Comparison of ENCODE assay signal across 17 mouse cellular contexts in genomic region chr15:61229579-61229978, GRCm38 (mm10).
A peak's percentile ranks its signal among the peaks of the same experiment; 100 is the strongest.
DNase-seq lines count a peak whose midpoint lies in the region; ATAC-seq and TF ChIP-seq lines count a peak whose summit lies in the region.
"Had no signal": no experiment of that assay in that cellular context is flagged by ENCODE, and none has a peak within 500 bp of the region (broad histone marks: within the 10 kb centered on the region; RNA-seq: fewer than 3 reads in every experiment).

No protein-coding gene starts in this region.

- ATAC-seq in heart, embryonic 13.5 days (ENCODE audit: extremely low read depth, insufficient number of reproducible peaks, low FRiP score, low TSS enrichment), result no peak
- no peak for ATAC-seq in kidney, postnatal 0 days (replicated peaks; ENCODE audit: low FRiP score, low read depth)
- ATAC-seq in kidney, embryonic 14.5 days (ENCODE audit: low FRiP score, low TSS enrichment), result no peak
- no peak for ATAC-seq in midbrain, embryonic 11.5 days (ENCODE audit: low FRiP score)
- no peak for ATAC-seq in midbrain, embryonic 16.5 days
- ATAC-seq: CD4-positive, CD25-positive, alpha-beta regulatory T cell, adult 4 months; forebrain, postnatal 0 days had no signal

- H3K4me1 ChIP-seq in heart, embryonic 13.5 days, result peaks cover 12% of the 10 kb centered on the region
- H3K4me1 ChIP-seq in kidney, postnatal 0 days (replicated peaks; ENCODE audit: insufficient read depth, low read length), result no peaks in the 10 kb centered on the region
- no peaks in the 10 kb centered on the region for H3K4me1 ChIP-seq in kidney, embryonic 14.5 days (ENCODE audit: control insufficient read depth, insufficient read depth, low read length)
- no peaks in the 10 kb centered on the region for H3K4me1 ChIP-seq in midbrain, embryonic 11.5 days (ENCODE audit: control insufficient read depth, insufficient read depth, low read length)
- no peaks in the 10 kb centered on the region for H3K4me1 ChIP-seq in midbrain, embryonic 16.5 days (ENCODE audit: control insufficient read depth, insufficient read depth, low read length)
- H3K4me1 ChIP-seq: forebrain, embryonic 10.5 days; megakaryocyte, embryonic 14.5 days had no signal

- no peak overlapping the region for H3K4me2 ChIP-seq in heart, embryonic 13.5 days
- H3K4me2 ChIP-seq in kidney, postnatal 0 days (ENCODE audit: low read length), result no peak overlapping the region
- no peak overlapping the region for H3K4me2 ChIP-seq in kidney, embryonic 14.5 days (replicated peaks; ENCODE audit: low read depth, low read length)
- no peak overlapping the region for H3K4me2 ChIP-seq in midbrain, embryonic 11.5 days
- no peak overlapping the region for H3K4me2 ChIP-seq in midbrain, embryonic 16.5 days (ENCODE audit: low read length)

- H3K27me3 ChIP-seq in heart, embryonic 13.5 days (replicated peaks), result no peaks in the 10 kb centered on the region
- no peaks in the 10 kb centered on the region for H3K27me3 ChIP-seq in kidney, postnatal 0 days (ENCODE audit: insufficient read depth, low read length)
- no peaks in the 10 kb centered on the region for H3K27me3 ChIP-seq in kidney, embryonic 14.5 days (ENCODE audit: control insufficient read depth, insufficient read depth, low read length)
- H3K27me3 ChIP-seq in midbrain, embryonic 11.5 days (ENCODE audit: control insufficient read depth, insufficient read depth, low read length), result no peaks in the 10 kb centered on the region
- no peaks in the 10 kb centered on the region for H3K27me3 ChIP-seq in midbrain, embryonic 16.5 days (ENCODE audit: control insufficient read depth, insufficient read depth, low read depth, low read length)
- H3K27me3 ChIP-seq: megakaryocyte, embryonic 14.5 days had no signal

- no peaks in the 10 kb centered on the region for H3K9me3 ChIP-seq in heart, embryonic 13.5 days
- H3K9me3 ChIP-seq in kidney, postnatal 0 days (replicated peaks; ENCODE audit: low read length), result no peaks in the 10 kb centered on the region
- no peaks in the 10 kb centered on the region for H3K9me3 ChIP-seq in kidney, embryonic 14.5 days (ENCODE audit: control insufficient read depth, low read length)
- H3K9me3 ChIP-seq in midbrain, embryonic 11.5 days (ENCODE audit: control insufficient read depth, low read length), result no peaks in the 10 kb centered on the region
- no peaks in the 10 kb centered on the region for H3K9me3 ChIP-seq in midbrain, embryonic 16.5 days (replicated peaks; ENCODE audit: control insufficient read depth, low read length, poor library complexity, severe bottlenecking)
- H3K9me3 ChIP-seq: forebrain, embryonic 10.5 days; megakaryocyte, embryonic 14.5 days had no signal

- H3K9ac ChIP-seq in heart, embryonic 13.5 days, result no peak overlapping the region
- no peak overlapping the region for H3K9ac ChIP-seq in kidney, postnatal 0 days (ENCODE audit: low read depth, low read length)
- H3K9ac ChIP-seq in kidney, embryonic 14.5 days (ENCODE audit: low read depth, low read length), result no peak overlapping the region
- H3K9ac ChIP-seq in midbrain, embryonic 11.5 days (ENCODE audit: low read length), result no peak overlapping the region
- no peak overlapping the region for H3K9ac ChIP-seq in midbrain, embryonic 16.5 days (ENCODE audit: low read depth, low read length)
- H3K9ac ChIP-seq: forebrain, postnatal 0 days had no signal

- peak overlapping the region; percentile 55 for H3K27ac ChIP-seq in heart, embryonic 13.5 days (replicated peaks)
- H3K27ac ChIP-seq in kidney, postnatal 0 days, result no peak overlapping the region
- H3K27ac ChIP-seq in kidney, embryonic 14.5 days (ENCODE audit: low read depth, low read length), result no peak overlapping the region
- H3K27ac ChIP-seq in midbrain, embryonic 11.5 days (ENCODE audit: low read depth, low read length), result no peak overlapping the region
- H3K27ac ChIP-seq in midbrain, embryonic 16.5 days (ENCODE audit: low read length), result no peak overlapping the region
- H3K27ac ChIP-seq: forebrain, embryonic 10.5 days had no signal

- peak; percentile 4 for DNase-seq in adrenal gland, adult 2 months
- no peak for DNase-seq in adrenal gland, postnatal 4 days (ENCODE audit: low spot score in 2 of 2)
- DNase-seq in heart, adult 9 months (ENCODE audit: low spot score in 2 of 2), result no peak
- DNase-seq in kidney, postnatal 0 days (ENCODE audit: low spot score), result peak; percentile 56
- DNase-seq in midbrain, embryonic 11.5 days (ENCODE audit: low spot score, missing footprints), result peak; percentile 19
- DNase-seq: cerebellum, adult 8-10 months; forebrain, postnatal 0 days; gastrocnemius, postnatal 36 days; kidney, adult 11 months; kidney, postnatal 25 days; liver had no signal

- no peak for TF ChIP-seq CTCF in kidney, postnatal 0 days (IDR thresholded peaks at IDR 0.05; ENCODE audit: low read depth)

- no peak overlapping the region for H3K4me3 ChIP-seq in heart, embryonic 13.5 days
- no peak overlapping the region for H3K4me3 ChIP-seq in kidney, postnatal 0 days (replicated peaks; ENCODE audit: low read depth, low read length)
- H3K4me3 ChIP-seq in kidney, embryonic 14.5 days (ENCODE audit: low read length), result no peak overlapping the region
- no peak overlapping the region for H3K4me3 ChIP-seq in midbrain, embryonic 11.5 days (ENCODE audit: low read depth, low read length)
- no peak overlapping the region for H3K4me3 ChIP-seq in midbrain, embryonic 16.5 days (ENCODE audit: low read depth, low read length)
- H3K4me3 ChIP-seq: forebrain, embryonic 10.5 days; megakaryocyte, embryonic 14.5 days had no signal

- 42% methylated on average over 3 of the region's 3 CpGs for WGBS in heart, embryonic 13.5 days
- 61% methylated on average over 3 of the region's 3 CpGs for whole genome bisulfite sequencing in kidney, postnatal 0 days
- WGBS in kidney, embryonic 14.5 days, result 73% methylated on average over 3 of the region's 3 CpGs
- 93% methylated on average over 3 of the region's 3 CpGs for WGBS in midbrain, embryonic 11.5 days
- WGBS in midbrain, embryonic 16.5 days, result 79% methylated on average over 3 of the region's 3 CpGs

- no peaks in the 10 kb centered on the region for H3K36me3 ChIP-seq in heart, embryonic 13.5 days
- H3K36me3 ChIP-seq in kidney, postnatal 0 days (ENCODE audit: insufficient read depth, low read length), result no peaks in the 10 kb centered on the region
- H3K36me3 ChIP-seq in kidney, embryonic 14.5 days (ENCODE audit: control insufficient read depth, insufficient read depth, low read length), result no peaks in the 10 kb centered on the region
- no peaks in the 10 kb centered on the region for H3K36me3 ChIP-seq in midbrain, embryonic 11.5 days (ENCODE audit: control insufficient read depth, insufficient read depth, low read length)
- no peaks in the 10 kb centered on the region for H3K36me3 ChIP-seq in midbrain, embryonic 16.5 days (ENCODE audit: control insufficient read depth, insufficient read depth, low read length)
- H3K36me3 ChIP-seq: forebrain, embryonic 10.5 days had no signal

Comparison
In these comparisons a context has a peak if more than half of its experiments do, and no peak if none do; other contexts are left out.
1. DNase-seq: peak in adrenal gland, adult 2 months (single experiment), kidney, postnatal 0 days (single experiment) and midbrain, embryonic 11.5 days (single experiment); none in adrenal gland, postnatal 4 days (0 of 2) and heart, adult 9 months (0 of 2).